Mouse (Mus musculus) hindbrain, embryonic 13.5 days (tissue): ENCODE measurements around the gene Tnr. TPM values are rescaled to one million over a fixed set of nuclear protein-coding genes. Genes with fewer than 3 reads are reported as not detected.
"Not testable (repeated sequence)": the region's sequence is repeated elsewhere in the genome, so short reads cannot be mapped to it uniquely, and the experiment has no call there.

Experiments
- ATAC-seq: fragments of 200-750 bp; cut with Nextera tagmentation; 2 replicates; pipeline ENCODE4 v1.8.0; 2017; ENCODE audit warnings: moderate TSS enrichment; ENCODE audit not compliant: low FRiP score
- H3K27ac ChIP-seq: fragments of 300-500 bp; sonication (generic); 2 replicates; pipeline ENCODE4 v1.5.1; 2015; ENCODE audit warnings: inconsistent platforms, mild to moderate bottlenecking, moderate library complexity
- H3K27me3 ChIP-seq: fragments of 300-500 bp; sonication (generic); 2 replicates; pipeline ENCODE4 v1.6.1; 2015; ENCODE audit warnings: mild to moderate bottlenecking, inconsistent platforms
- H3K36me3 ChIP-seq: fragments of 300-500 bp; sonication (generic); 2 replicates; pipeline ENCODE4 v1.6.1; 2015; ENCODE audit warnings: mild to moderate bottlenecking, inconsistent platforms
- H3K4me1 ChIP-seq: fragments of 300-500 bp; sonication (generic); replicated peaks from 2 replicates; pipeline ENCODE4 v1.6.1; 2015; ENCODE audit warnings: inconsistent platforms
- H3K4me2 ChIP-seq: fragments of 300-500 bp; sonication (generic); 2 replicates; pipeline ENCODE4 v1.6.1; 2015; ENCODE audit warnings: inconsistent platforms, mild to moderate bottlenecking, moderate library complexity
- H3K4me3 ChIP-seq: fragments of 300-500 bp; sonication (generic); 2 replicates; pipeline ENCODE4 v1.5.1; 2015; ENCODE audit warnings: mild to moderate bottlenecking, inconsistent platforms
- H3K9ac ChIP-seq: fragments of 300-500 bp; sonication (generic); 2 replicates; pipeline ENCODE4 v1.6.1; 2015; ENCODE audit warnings: mild to moderate bottlenecking, inconsistent platforms
- H3K9me3 ChIP-seq: fragments of 300-500 bp; sonication (generic); 2 replicates; pipeline ENCODE4 v1.6.1; 2016; ENCODE audit warnings: inconsistent platforms
- WGBS: fragments of 180-500 bp; shearing (Covaris S2); methylation state at CpG from one replicate; pipeline ENCODE4 v1.1.7; 2015; 5-methylcytosine and 5-hydroxymethylcytosine counted together
- polyA plus RNA-seq: library from polyadenylated mRNA; unstranded; fragments of >200 nt; fragmentation: Nextera tagmentation; extraction: Ambion mirVana; gene quantifications from 2 replicates; pipeline ENCODE4 v1.2.1, GENCODE M21; 2015

The Tnr gene
- polyA plus RNA-seq, 1 experiment from 2014 or later = 3.0 TPM

- H3K9me3 ChIP-seq, H3K36me3 ChIP-seq, ATAC-seq, H3K9ac ChIP-seq, H3K4me2 ChIP-seq, H3K4me3 ChIP-seq, H3K27me3 ChIP-seq, H3K4me1 ChIP-seq, H3K27ac ChIP-seq: not testable (repeated sequence)
These were observed 442.7 kb downstream of the Tnr start for GRCm38 (mm10) chr1:159966286-159966685.

- Histone ChIP-seq H3K4me3 (no peak overlapping the region), H3K4me2 (no peak overlapping the region), H3K27ac (no peak overlapping the region), H3K4me1 (no peaks in the 10 kb centered on the region), H3K36me3 (no peaks in the 10 kb centered on the region), H3K9ac (no peak overlapping the region), H3K9me3 (no peaks in the 10 kb centered on the region), H3K27me3 (no peaks in the 10 kb centered on the region)
- no peak for ATAC-seq
These were observed 444.8 kb downstream of the Tnr start for GRCm38 (mm10) chr1:159968395-159968794.

- Histone ChIP-seq H3K27ac (no peak overlapping the region), H3K27me3 (no peaks in the 10 kb centered on the region), H3K9ac (no peak overlapping the region), H3K9me3 (no peaks in the 10 kb centered on the region), H3K4me3 (no peak overlapping the region), H3K36me3 (no peaks in the 10 kb centered on the region), H3K4me1 (0 out of 2 replicates have a peak, but pooled peaks cover 3% of the 10 kb centered on the region), H3K4me2 (no peak overlapping the region)
- 65% methylated on average over 2 of the region's 2 CpGs for WGBS
- no peak for ATAC-seq
These were observed 454.2 kb downstream of the Tnr start for GRCm38 (mm10) chr1:159977786-159978185.

- Histone ChIP-seq H3K27me3 (no peaks in the 10 kb centered on the region), H3K4me1 (0 out of 2 replicates have a peak, but pooled peaks cover 3% of the 10 kb centered on the region), H3K9me3 (no peaks in the 10 kb centered on the region), H3K4me3 (no peak overlapping the region), H3K4me2 (no peak overlapping the region), H3K27ac (no peak overlapping the region), H3K9ac (no peak overlapping the region), H3K36me3 (no peaks in the 10 kb centered on the region)
- 64% methylated on average over 2 of the region's 2 CpGs for WGBS
- no peak for ATAC-seq
These were observed 455.5 kb downstream of the Tnr start for GRCm38 (mm10) chr1:159979096-159979495.

- no peak for ATAC-seq
- 76% methylated on average over 1 of the region's 1 CpGs for WGBS
- Histone ChIP-seq H3K9me3 (no peaks in the 10 kb centered on the region), H3K4me2 (no peak overlapping the region), H3K9ac (no peak overlapping the region), H3K4me1 (0 out of 2 replicates have a peak, but pooled peaks cover 3% of the 10 kb centered on the region), H3K27ac (no peak overlapping the region), H3K27me3 (no peaks in the 10 kb centered on the region), H3K4me3 (no peak overlapping the region), H3K36me3 (no peaks in the 10 kb centered on the region)
These were observed 456.8 kb downstream of the Tnr start for GRCm38 (mm10) chr1:159980355-159980754.
